Mouse (Mus musculus) embryo, embryonic 11 days (tissue): ENCODE measurements around the gene Oaz2.
"Not testable (repeated sequence)": the region's sequence is repeated elsewhere in the genome, so short reads cannot be mapped to it uniquely, and the experiment has no call there.

Source experiments
- DNase-seq: peaks from one replicate; pipeline ENCODE4 v3.0.0-alpha.2; 2015

Gene Oaz2

GRCm38 (mm10) chr9:65653741-65654140, 14.1 kb upstream of the Oaz2 start:
- no peak for DNase-seq

GRCm38 (mm10) chr9:65654700-65655237, 13.0 kb upstream of the Oaz2 start:
- no peak for DNase-seq

- DNase-seq: no peak
Observed at GRCm38 (mm10) chr9:65655540-65655939, 12.3 kb upstream of the Oaz2 start.

- no peak for DNase-seq
Observed at GRCm38 (mm10) chr9:65657218-65657617, 10.6 kb upstream of the Oaz2 start.

GRCm38 (mm10) chr9:65661029-65661428, 6.8 kb upstream of the Oaz2 start:
- peak; percentile 22 for DNase-seq

GRCm38 (mm10) chr9:65661493-65661892, 6.3 kb upstream of the Oaz2 start:
- no peak for DNase-seq

GRCm38 (mm10) chr9:65664163-65664562, 3.6 kb upstream of the Oaz2 start:
- peak; percentile 78 for DNase-seq

- peak; percentile 73 for DNase-seq
Observed at GRCm38 (mm10) chr9:65666042-65666441, 1.8 kb upstream of the Oaz2 start.

- no peak for DNase-seq
Observed at GRCm38 (mm10) chr9:65671431-65671931, 3.7 kb downstream of the Oaz2 start.

GRCm38 (mm10) chr9:65672996-65673395, 5.2 kb downstream of the Oaz2 start:
- no peak for DNase-seq

GRCm38 (mm10) chr9:65675461-65676357, 7.9 kb downstream of the Oaz2 start:
- no peak for DNase-seq

GRCm38 (mm10) chr9:65676358-65677118, 8.7 kb downstream of the Oaz2 start:
- DNase-seq: peak; percentile 99

GRCm38 (mm10) chr9:65677119-65677462, 9.3 kb downstream of the Oaz2 start:
- DNase-seq: no peak

- peak; percentile 67 for DNase-seq
Observed at GRCm38 (mm10) chr9:65679181-65679761, 11.5 kb downstream of the Oaz2 start.

GRCm38 (mm10) chr9:65680938-65681633, 13.3 kb downstream of the Oaz2 start:
- no peak for DNase-seq

GRCm38 (mm10) chr9:65681634-65681940, 13.8 kb downstream of the Oaz2 start:
- DNase-seq: no peak

- no peak for DNase-seq
Observed at GRCm38 (mm10) chr9:65682183-65682582, 14.4 kb downstream of the Oaz2 start.

- peak; percentile 61 for DNase-seq
Observed at GRCm38 (mm10) chr9:65682994-65683393, 15.2 kb downstream of the Oaz2 start.

- DNase-seq: no peak
Observed at GRCm38 (mm10) chr9:65684704-65685103, 16.9 kb downstream of the Oaz2 start.

- DNase-seq: not testable (repeated sequence)
Observed at GRCm38 (mm10) chr9:65689869-65690268, 22.1 kb downstream of the Oaz2 start.

- DNase-seq: no peak
Observed at GRCm38 (mm10) chr9:65692466-65692865, 24.7 kb downstream of the Oaz2 start.

- DNase-seq: no peak
Observed at GRCm38 (mm10) chr9:65692959-65693603, 25.3 kb downstream of the Oaz2 start.
